Mouse (Mus musculus): ENCODE measurements around the gene Ddx10. TPM values are rescaled to one million over a fixed set of nuclear protein-coding genes. Genes with fewer than 3 reads are reported as not detected.

Gene Ddx10
- polyA plus RNA-seq, 1 experiment from 2014 or later, result 10.7 TPM

GRCm38 (mm10) chr9:53074443-53074842, 173.4 kb downstream of the Ddx10 start:
- Histone ChIP-seq H3K9ac (no peak overlapping the region), H3K4me2 (no peak overlapping the region), H3K4me1 (replicated peaks) (no peaks in the 10 kb centered on the region), H3K9me3 (replicated peaks) (no peaks in the 10 kb centered on the region), H3K4me3 (replicated peaks) (no peak overlapping the region), H3K27me3 (no peaks in the 10 kb centered on the region), H3K36me3 (replicated peaks) (no peaks in the 10 kb centered on the region), H3K27ac (replicated peaks) (no peak overlapping the region)
- no peak for ATAC-seq (ENCODE audit: insufficient read depth)
- 59% methylated on average over 3 of the region's 3 CpGs for WGBS (ENCODE audit: insufficient replicate concordance)

- H3K27ac ChIP-seq (replicated peaks), result no peak overlapping the region
- no peak overlapping the region for H3K4me2 ChIP-seq
- no peak overlapping the region for H3K9ac ChIP-seq
- no peak overlapping the region for H3K4me3 ChIP-seq (replicated peaks)
- no peak for ATAC-seq (ENCODE audit: insufficient read depth)
- H3K36me3 ChIP-seq (replicated peaks), result no peaks in the 10 kb centered on the region
- no peaks in the 10 kb centered on the region for H3K27me3 ChIP-seq
- H3K9me3 ChIP-seq (replicated peaks), result no peaks in the 10 kb centered on the region
- 63% methylated on average over 10 of the region's 10 CpGs for WGBS (ENCODE audit: insufficient replicate concordance)
- no peaks in the 10 kb centered on the region for H3K4me1 ChIP-seq (replicated peaks)
Measured at GRCm38 (mm10) chr9:53073576-53074112, 174.2 kb downstream of the Ddx10 start.

DNA sequence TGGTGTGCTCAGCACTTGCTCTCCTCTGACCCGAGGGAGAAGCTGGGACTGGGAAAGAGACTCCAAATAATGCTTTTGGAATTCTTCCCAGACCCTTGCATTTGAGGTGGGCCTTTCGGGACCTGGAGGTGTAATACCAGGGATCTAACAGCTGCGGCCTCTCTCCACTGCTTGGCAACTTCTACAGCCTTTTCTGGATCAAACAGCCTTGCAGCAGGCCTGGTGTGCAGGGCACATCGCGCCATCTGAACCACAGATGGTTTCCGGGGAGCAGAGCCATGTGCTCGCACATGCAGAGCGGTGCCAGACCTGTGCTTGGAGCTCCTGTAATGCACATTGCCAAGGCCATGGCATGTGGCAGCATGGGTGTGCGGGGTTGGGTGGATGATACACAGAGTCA, 175.8 kb downstream of the Ddx10 start:
- Histone ChIP-seq H3K27me3 (no peaks in the 10 kb centered on the region), H3K4me1 (replicated peaks) (no peaks in the 10 kb centered on the region), H3K4me3 (replicated peaks) (no peak overlapping the region), H3K9me3 (replicated peaks) (no peaks in the 10 kb centered on the region), H3K9ac (no peak overlapping the region), H3K36me3 (replicated peaks) (no peaks in the 10 kb centered on the region), H3K27ac (replicated peaks) (no peak overlapping the region), H3K4me2 (no peak overlapping the region)
- 72% methylated on average over 9 of the region's 9 CpGs for WGBS (ENCODE audit: insufficient replicate concordance)
- no peak for ATAC-seq (ENCODE audit: insufficient read depth)

GRCm38 (mm10) chr9:53070875-53071524, 176.9 kb downstream of the Ddx10 start:
- no peaks in the 10 kb centered on the region for H3K9me3 ChIP-seq (replicated peaks)
- 74% methylated on average over 12 of the region's 12 CpGs for WGBS (ENCODE audit: insufficient replicate concordance)
- no peak for ATAC-seq (ENCODE audit: insufficient read depth)
- H3K4me3 ChIP-seq (replicated peaks), result no peak overlapping the region
- no peaks in the 10 kb centered on the region for H3K4me1 ChIP-seq (replicated peaks)
- H3K27me3 ChIP-seq, result no peaks in the 10 kb centered on the region
- H3K27ac ChIP-seq (replicated peaks), result no peak overlapping the region
- no peaks in the 10 kb centered on the region for H3K36me3 ChIP-seq (replicated peaks)
- no peak overlapping the region for H3K4me2 ChIP-seq
- H3K9ac ChIP-seq, result no peak overlapping the region

DNA sequence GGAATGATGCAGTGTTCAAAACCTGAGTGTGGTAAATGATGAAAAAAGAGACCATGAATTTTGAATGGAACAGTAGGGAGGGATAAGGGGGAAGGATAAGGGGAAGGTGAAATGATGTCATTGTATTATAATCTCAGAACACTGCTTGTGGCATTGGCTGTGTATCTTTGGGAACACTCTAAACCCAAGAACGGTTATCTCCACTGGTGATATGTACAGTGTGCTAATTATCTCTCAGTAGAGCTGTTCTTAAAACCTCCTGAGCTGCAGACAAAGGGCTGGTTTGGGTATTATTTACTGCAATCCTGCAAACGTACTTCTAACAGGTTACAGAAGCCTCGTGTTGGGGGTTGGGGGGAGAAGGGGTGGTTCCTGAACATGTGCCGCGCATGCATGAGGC, 179.7 kb downstream of the Ddx10 start:
- H3K27me3 ChIP-seq, result no peaks in the 10 kb centered on the region
- no peaks in the 10 kb centered on the region for H3K4me1 ChIP-seq (replicated peaks)
- no peaks in the 10 kb centered on the region for H3K9me3 ChIP-seq (replicated peaks)
- WGBS (ENCODE audit: insufficient replicate concordance), result 45% methylated on average over 5 of the region's 5 CpGs
- no peak overlapping the region for H3K9ac ChIP-seq
- no peak overlapping the region for H3K4me3 ChIP-seq (replicated peaks)
- no peak for ATAC-seq (ENCODE audit: insufficient read depth)
- H3K36me3 ChIP-seq (replicated peaks), result no peaks in the 10 kb centered on the region
- no peak overlapping the region for H3K27ac ChIP-seq (replicated peaks)
- no peak overlapping the region for H3K4me2 ChIP-seq

DNA sequence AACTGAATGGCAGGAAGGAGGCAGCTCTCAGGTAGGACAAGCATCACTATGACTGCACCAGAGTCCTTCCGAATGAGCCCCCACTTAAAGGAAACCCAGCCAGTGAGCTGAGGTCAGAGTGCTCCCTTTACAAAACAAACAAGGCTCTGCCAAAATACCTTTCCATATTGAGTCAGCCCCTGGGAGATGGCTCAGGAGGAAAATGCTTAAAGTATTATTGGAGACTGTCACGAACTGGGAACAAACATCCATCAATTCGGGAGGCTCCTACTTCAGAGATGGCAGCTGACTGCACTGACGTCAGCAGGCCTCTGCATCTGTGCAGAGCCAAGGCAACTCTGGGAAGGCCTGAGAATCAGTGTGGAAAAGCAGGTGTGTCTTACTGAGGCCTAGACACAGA, 181.4 kb downstream of the Ddx10 start:
- H3K4me1 ChIP-seq (replicated peaks), result no peaks in the 10 kb centered on the region
- H3K4me2 ChIP-seq, result no peak overlapping the region
- no peak overlapping the region for H3K27ac ChIP-seq (replicated peaks)
- no peak overlapping the region for H3K9ac ChIP-seq
- no peaks in the 10 kb centered on the region for H3K27me3 ChIP-seq
- no peaks in the 10 kb centered on the region for H3K36me3 ChIP-seq (replicated peaks)
- H3K4me3 ChIP-seq (replicated peaks), result no peak overlapping the region
- no peak for ATAC-seq (ENCODE audit: insufficient read depth)
- no peaks in the 10 kb centered on the region for H3K9me3 ChIP-seq (replicated peaks)
- WGBS (ENCODE audit: insufficient replicate concordance), result 54% methylated on average over 4 of the region's 4 CpGs

GRCm38 (mm10) chr9:53065028-53065427, 182.8 kb downstream of the Ddx10 start:
- Histone ChIP-seq H3K4me3 (replicated peaks) (no peak overlapping the region), H3K36me3 (replicated peaks) (no peaks in the 10 kb centered on the region), H3K4me1 (replicated peaks) (no peaks in the 10 kb centered on the region), H3K4me2 (no peak overlapping the region), H3K27ac (replicated peaks) (no peak overlapping the region), H3K9ac (no peak overlapping the region), H3K9me3 (replicated peaks) (no peaks in the 10 kb centered on the region), H3K27me3 (no peaks in the 10 kb centered on the region)
- 30% methylated on average over 2 of the region's 2 CpGs for WGBS (ENCODE audit: insufficient replicate concordance)
- no peak for ATAC-seq (ENCODE audit: insufficient read depth)

GRCm38 (mm10) chr9:53064531-53064930, 183.3 kb downstream of the Ddx10 start:
- Histone ChIP-seq H3K27ac (replicated peaks) (no peak overlapping the region), H3K36me3 (replicated peaks) (no peaks in the 10 kb centered on the region), H3K9ac (no peak overlapping the region), H3K27me3 (no peaks in the 10 kb centered on the region), H3K4me2 (no peak overlapping the region), H3K4me1 (replicated peaks) (no peaks in the 10 kb centered on the region), H3K4me3 (replicated peaks) (no peak overlapping the region), H3K9me3 (replicated peaks) (no peaks in the 10 kb centered on the region)
- 63% methylated on average over 6 of the region's 6 CpGs for WGBS (ENCODE audit: insufficient replicate concordance)
- no peak for ATAC-seq (ENCODE audit: insufficient read depth)

DNA sequence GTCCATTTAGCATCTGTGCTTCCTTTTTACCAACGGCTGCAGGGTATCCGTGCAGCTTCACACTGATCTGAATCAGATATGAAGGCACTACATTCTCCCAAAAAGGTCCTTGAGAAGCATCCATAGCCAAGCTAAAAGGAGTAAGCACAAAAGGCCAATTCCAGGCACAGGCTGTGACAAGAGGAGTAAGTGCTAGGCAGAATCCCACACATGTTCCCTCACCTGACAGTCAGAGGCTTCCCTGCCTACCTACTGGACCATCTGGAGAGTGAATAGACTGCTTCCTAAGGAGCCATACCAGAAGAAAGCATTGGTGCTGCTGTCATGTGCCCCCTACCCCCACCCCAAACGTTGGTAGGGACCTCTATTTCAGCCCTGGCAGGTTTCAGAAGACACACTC, 192.5 kb downstream of the Ddx10 start:
- H3K4me3 ChIP-seq (replicated peaks), result no peak overlapping the region
- no peak overlapping the region for H3K4me2 ChIP-seq
- no peaks in the 10 kb centered on the region for H3K9me3 ChIP-seq (replicated peaks)
- no peak for ATAC-seq (ENCODE audit: insufficient read depth)
- no peak overlapping the region for H3K27ac ChIP-seq (replicated peaks)
- H3K27me3 ChIP-seq, result no peaks in the 10 kb centered on the region
- H3K9ac ChIP-seq, result no peak overlapping the region
- no peaks in the 10 kb centered on the region for H3K36me3 ChIP-seq (replicated peaks)
- H3K4me1 ChIP-seq (replicated peaks), result no peaks in the 10 kb centered on the region
- 36% methylated on average over 3 of the region's 3 CpGs for WGBS (ENCODE audit: insufficient replicate concordance)

Other genes starting within 250 kb of the Ddx10 start
- gene Exph5, start 53.6 kb upstream of the Ddx10 start, polyA plus RNA-seq (2015; fragmentation: Nextera tagmentation; extraction: Ambion mirVana), result 0.35 and 0.47 TPM in 2 replicates
- gene Kdelc2, start 136.0 kb upstream of the Ddx10 start, polyA plus RNA-seq (2015; fragmentation: Nextera tagmentation; extraction: Ambion mirVana), result 4.1 and 5.1 TPM in 2 replicates
- gene 4930550C14Rik, start 154.3 kb upstream of the Ddx10 start, polyA plus RNA-seq (2015; fragmentation: Nextera tagmentation; extraction: Ambion mirVana), result 0.66 and 0.88 TPM in 2 replicates

All from liver, embryonic 15.5 days (tissue).